Mouse (Mus musculus) embryo, embryonic 11 days (tissue): ENCODE results near the gene Akt3.

ENCODE experiments used
- DNase-seq: peaks from one replicate; pipeline ENCODE4 v3.0.0-alpha.2; 2015

Akt3 gene

GRCm38 (mm10) chr1:176979235-176979634, 278.8 kb downstream of the Akt3 start:
- no peak for DNase-seq

- no peak for DNase-seq
Observed at GRCm38 (mm10) chr1:176973356-176974088, 284.5 kb downstream of the Akt3 start.

- DNase-seq, result no peak
Observed at GRCm38 (mm10) chr1:176971479-176971797, 286.6 kb downstream of the Akt3 start.

GRCm38 (mm10) chr1:176970635-176971478, 287.1 kb downstream of the Akt3 start:
- no peak for DNase-seq
